Mouse (Mus musculus) MEL (cell line): ENCODE results near the gene Plscr5. TPM values are rescaled to one million over a fixed set of nuclear protein-coding genes. Genes with fewer than 3 reads are reported as not detected.
A peak's percentile ranks its signal among the peaks of the same experiment; 100 is the strongest.

Source experiments
- DNase-seq: peaks from one replicate; pipeline ENCODE4 v3.0.0; 2011; ENCODE audit warnings: low read depth, low spot score
- H3K27ac ChIP-seq: 2 replicates; pipeline ENCODE4 v1.5.1; 2012; ENCODE audit warnings: low read depth, mild to moderate bottlenecking, control low read depth, low read length, moderate library complexity; ENCODE audit not compliant: control insufficient read depth
- H3K27me3 ChIP-seq, 2 experiments: fragments of 150-350 bp in 1 of 2; sonication (generic) in 1 of 2; 2 replicates each; pipeline ENCODE4 v1.6.1; 2012; ENCODE audit warnings: low read length in 2 of 2, mild to moderate bottlenecking in 2 of 2, improper control_type of control experiment in 1 of 2, moderate library complexity in 1 of 2; ENCODE audit not compliant: insufficient read depth in 2 of 2, control insufficient read depth in 1 of 2
- H3K36me3 ChIP-seq, 2 experiments: 2 replicates each; pipeline ENCODE4 v1.6.1; 2012 to 2014; ENCODE audit warnings: low read length in 2 of 2, improper control_type of control experiment in 1 of 2, inconsistent platforms in 1 of 2, mild to moderate bottlenecking in 1 of 2; ENCODE audit not compliant: insufficient read depth in 2 of 2, control insufficient read depth in 1 of 2
- H3K4me1 ChIP-seq, 2 experiments: fragments of 150-350 bp in 1 of 2; sonication (generic) in 1 of 2; 2 replicates each; pipeline ENCODE4 v1.6.1; 2012; ENCODE audit warnings: low read length in 2 of 2, improper control_type of control experiment in 1 of 2, mild to moderate bottlenecking in 1 of 2; ENCODE audit not compliant: insufficient read depth in 2 of 2, control insufficient read depth in 1 of 2
- H3K4me3 ChIP-seq, 2 experiments: fragments of 150-350 bp in 1 of 2; sonication (generic) in 1 of 2; 2 replicates each; pipeline ENCODE4 v1.5.1; 2012; ENCODE audit warnings: low read depth in 2 of 2, low read length in 2 of 2, mild to moderate bottlenecking in 2 of 2, moderate library complexity in 2 of 2, control low read depth in 1 of 2, improper control_type of control experiment in 1 of 2; ENCODE audit not compliant: control insufficient read depth in 1 of 2, insufficient read depth in 1 of 2
- H3K79me2 ChIP-seq: 2 replicates; pipeline ENCODE4 v1.6.1; 2012; ENCODE audit warnings: mild to moderate bottlenecking, low read length, moderate library complexity; ENCODE audit not compliant: control insufficient read depth, poor library complexity, insufficient read depth
- H3K9ac ChIP-seq: 2 replicates; pipeline ENCODE4 v1.6.1; 2012; ENCODE audit warnings: low read depth, mild to moderate bottlenecking, control low read depth, low read length, moderate library complexity; ENCODE audit not compliant: control insufficient read depth, poor library complexity, severe bottlenecking
- H3K9me3 ChIP-seq: fragments of 150-350 bp; sonication (generic); replicated peaks from 2 replicates; pipeline ENCODE4 v1.6.1; 2012; ENCODE audit warnings: mild to moderate bottlenecking, low read length, improper control_type of control experiment, moderate library complexity; ENCODE audit not compliant: insufficient read depth
- BHLHE40 ChIP-seq: IDR thresholded peaks from 2 replicates; pipeline ENCODE4 v1.6.1; 2012; ENCODE audit warnings: low read depth, mild to moderate bottlenecking, inconsistent platforms, low read length, improper control_type of control experiment, borderline replicate concordance
- CHD1 ChIP-seq: IDR thresholded peaks from 2 replicates; pipeline ENCODE4 v1.6.1; 2012; ENCODE audit warnings: low read depth, mild to moderate bottlenecking, inconsistent platforms, low read length, improper control_type of control experiment
- CHD2 ChIP-seq: IDR thresholded peaks from 2 replicates; pipeline ENCODE4 v1.6.1; 2011; ENCODE audit warnings: low read length, improper control_type of control experiment
- CTCF ChIP-seq, 3 experiments: IDR thresholded peaks in 2 of 3; conservative IDR thresholded peaks in 1 of 3; 2 replicates each; pipeline ENCODE4 v1.5.1; 2011 to 2012; ENCODE audit warnings: low read length in 3 of 3, low read depth in 2 of 3, mild to moderate bottlenecking in 2 of 3, improper control_type of control experiment in 1 of 3, inconsistent platforms in 1 of 3, mixed read lengths in 1 of 3, moderate library complexity in 1 of 3; ENCODE audit not compliant: control insufficient read depth in 1 of 3, insufficient read depth in 1 of 3, poor library complexity in 1 of 3, severe bottlenecking in 1 of 3
- ELF1 ChIP-seq: IDR thresholded peaks from 2 replicates; pipeline ENCODE4 v1.6.1; 2014; ENCODE audit warnings: low read depth, mild to moderate bottlenecking, inconsistent platforms, low read length, improper control_type of control experiment, moderate library complexity
- EP300 ChIP-seq, 2 experiments: IDR thresholded peaks; 2 replicates each; pipeline ENCODE4 v1.6.1; 2011; ENCODE audit warnings: improper control_type of control experiment in 2 of 2, low read length in 2 of 2, low read depth in 1 of 2, mild to moderate bottlenecking in 1 of 2
- ETS1 ChIP-seq: IDR thresholded peaks from 2 replicates; pipeline ENCODE4 v1.6.1; 2012; ENCODE audit warnings: low read depth, mild to moderate bottlenecking, inconsistent platforms, low read length, improper control_type of control experiment, moderate library complexity
- GABPA ChIP-seq: IDR thresholded peaks from 2 replicates; pipeline ENCODE4 v1.6.1; 2012; ENCODE audit warnings: low read depth, mild to moderate bottlenecking, inconsistent platforms, low read length, improper control_type of control experiment, moderate library complexity
- GATA1 ChIP-seq: IDR thresholded peaks from 2 replicates; pipeline ENCODE4 v1.6.1; 2011; ENCODE audit warnings: low read depth, low read length, improper control_type of control experiment
- HCFC1 ChIP-seq: IDR thresholded peaks from 2 replicates; pipeline ENCODE4 v1.6.1; 2012; ENCODE audit warnings: low read depth, mild to moderate bottlenecking, inconsistent platforms, low read length, improper control_type of control experiment, moderate library complexity
- JUND ChIP-seq: IDR thresholded peaks from 2 replicates; pipeline ENCODE4 v1.6.1; 2011; ENCODE audit warnings: low read depth, mild to moderate bottlenecking, improper control_type of control experiment, low read length
- KAT2A ChIP-seq: conservative IDR thresholded peaks from 2 replicates; pipeline ENCODE4 v1.6.1; 2012; ENCODE audit warnings: low read depth, low read length, improper control_type of control experiment, inconsistent platforms
- MAFK ChIP-seq: IDR thresholded peaks from 2 replicates; pipeline ENCODE4 v1.6.1; 2011; ENCODE audit warnings: low read depth, mild to moderate bottlenecking, low read length, improper control_type of control experiment, borderline replicate concordance
- MAZ ChIP-seq: IDR thresholded peaks from 2 replicates; pipeline ENCODE4 v1.6.1; 2012; ENCODE audit warnings: low read depth, mild to moderate bottlenecking, inconsistent platforms, low read length, improper control_type of control experiment
- MXI1 ChIP-seq: IDR thresholded peaks from 2 replicates; pipeline ENCODE4 v1.6.1; 2011; ENCODE audit warnings: mild to moderate bottlenecking, low read depth, low read length, improper control_type of control experiment
- POLR2AphosphoS5 ChIP-seq: IDR thresholded peaks from 2 replicates; pipeline ENCODE4 v1.6.1; 2012; ENCODE audit warnings: low read depth, borderline replicate concordance, mild to moderate bottlenecking, inconsistent platforms, low read length, moderate library complexity, mixed read lengths
- RAD21 ChIP-seq: IDR thresholded peaks from 2 replicates; pipeline ENCODE4 v1.6.1; 2011; ENCODE audit warnings: mild to moderate bottlenecking, low read depth, low read length, improper control_type of control experiment
- RCOR1 ChIP-seq: IDR thresholded peaks from 2 replicates; pipeline ENCODE4 v1.6.1; 2012; ENCODE audit warnings: low read depth, mild to moderate bottlenecking, inconsistent platforms, low read length, improper control_type of control experiment
- SIN3A ChIP-seq: IDR thresholded peaks from 2 replicates; pipeline ENCODE4 v1.6.1; 2012; ENCODE audit warnings: low read length, improper control_type of control experiment, inconsistent platforms
- SMC3 ChIP-seq: IDR thresholded peaks from 2 replicates; pipeline ENCODE4 v1.6.1; 2011; ENCODE audit warnings: low read depth, low read length, improper control_type of control experiment
- TAL1 ChIP-seq: IDR thresholded peaks from 2 replicates; pipeline ENCODE4 v1.6.1; 2012; ENCODE audit warnings: mild to moderate bottlenecking, inconsistent platforms, low read length, moderate library complexity, mixed read lengths
- TBP ChIP-seq: IDR thresholded peaks from 2 replicates; pipeline ENCODE4 v1.8.0; 2011; ENCODE audit warnings: low read depth, low read length, improper control_type of control experiment
- TCF12 ChIP-seq: IDR thresholded peaks from 2 replicates; pipeline ENCODE4 v1.6.1; 2014; ENCODE audit warnings: low read depth, mild to moderate bottlenecking, inconsistent platforms, low read length, improper control_type of control experiment, moderate library complexity
- UBTF ChIP-seq: IDR thresholded peaks from 2 replicates; pipeline ENCODE4 v1.6.1; 2012; ENCODE audit warnings: low read depth, mild to moderate bottlenecking, inconsistent platforms, low read length, improper control_type of control experiment, moderate library complexity, borderline replicate concordance; ENCODE audit not compliant: insufficient read depth
- USF1 ChIP-seq: IDR thresholded peaks from 2 replicates; pipeline ENCODE4 v1.6.1; 2014; ENCODE audit warnings: low read depth, mild to moderate bottlenecking, inconsistent platforms, low read length, improper control_type of control experiment, moderate library complexity
- USF2 ChIP-seq, 2 experiments: IDR thresholded peaks; 2 replicates each; pipeline ENCODE4 v1.6.1; 2011 to 2012; ENCODE audit warnings: improper control_type of control experiment in 2 of 2, low read length in 2 of 2, borderline replicate concordance in 1 of 2, inconsistent platforms in 1 of 2, low read depth in 1 of 2, mild to moderate bottlenecking in 1 of 2; ENCODE audit not compliant: insufficient read depth in 1 of 2
- ZC3H11A ChIP-seq: IDR thresholded peaks from 2 replicates; pipeline ENCODE4 v1.6.1; 2012; ENCODE audit warnings: low read depth, mild to moderate bottlenecking, inconsistent platforms, low read length, improper control_type of control experiment
- ZKSCAN1 ChIP-seq: IDR thresholded peaks from 2 replicates; pipeline ENCODE4 v1.6.1; 2012; ENCODE audit warnings: low read depth, mild to moderate bottlenecking, inconsistent platforms, low read length, improper control_type of control experiment, moderate library complexity
- ZMIZ1 ChIP-seq: IDR thresholded peaks from 2 replicates; pipeline ENCODE4 v1.6.1; 2012; ENCODE audit warnings: low read depth, mild to moderate bottlenecking, inconsistent platforms, low read length, improper control_type of control experiment, moderate library complexity
- ZNF384 ChIP-seq: IDR thresholded peaks from 2 replicates; pipeline ENCODE4 v1.6.1; 2012; ENCODE audit warnings: low read depth, mild to moderate bottlenecking, inconsistent platforms, low read length, improper control_type of control experiment
- polyA plus RNA-seq, 2 experiments: library from polyadenylated mRNA; stranded (reverse) in 1 of 2; unstranded in 1 of 2; fragments of >175 nt in 1 of 2; fragments of >200 nt in 1 of 2; gene quantifications; 2 replicates each; pipeline versions ENCODE4 v1.2.1 to v1.2.4; 2012; ENCODE audit warnings: low replicate concordance in 2 of 2, low read depth in 1 of 2; ENCODE audit not compliant: insufficient read length in 2 of 2, insufficient read depth in 1 of 2, missing spikeins in 1 of 2
- total RNA-seq: library from RNA; depleted of rRNA; stranded (reverse); fragments of 300-350 nt; gene quantifications from 2 replicates; pipeline ENCODE4 v1.2.3, GENCODE M21; 2012

Plscr5 gene
- total and polyA plus RNA-seq, 3 experiments, result not detected

DNA sequence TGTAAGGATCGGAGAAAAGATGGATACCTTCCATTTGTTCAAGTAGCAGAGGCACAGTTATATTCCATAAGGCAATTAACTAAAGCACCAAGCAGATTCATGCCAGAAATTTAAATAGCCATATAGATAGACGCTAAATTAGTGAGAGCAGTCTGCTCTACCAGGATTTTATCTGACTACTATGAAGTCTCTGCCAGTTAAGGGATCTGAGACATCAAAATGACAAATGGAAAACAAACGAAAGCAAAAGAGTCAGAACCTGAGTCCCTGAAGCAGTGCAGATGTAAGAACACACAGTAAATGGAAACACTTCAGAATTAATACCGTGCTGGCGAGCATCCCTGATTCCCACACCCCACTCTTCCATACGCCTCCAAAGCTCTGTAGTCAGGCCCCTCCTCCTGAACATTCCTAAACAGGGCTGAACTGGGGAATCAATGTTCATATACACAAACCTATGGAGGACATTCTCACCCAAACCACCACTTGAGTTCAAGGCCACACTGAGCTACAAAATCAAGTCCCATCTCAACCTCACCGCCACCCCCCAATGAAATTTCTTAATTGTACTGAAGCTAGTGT, 17.7 kb downstream of the Plscr5 start:
- DNase-seq, result no peak
- TF ChIP-seq TCF12, result no peak
- no peak for TF ChIP-seq MAFK
- no peak for TF ChIP-seq SIN3A
- H3K27ac ChIP-seq, result no peak overlapping the region
- H3K9ac ChIP-seq, result no peak overlapping the region
- no peak overlapping the region for H3K4me3 ChIP-seq
- H3K27me3 ChIP-seq, result peaks cover 0 to 2% of the 10 kb centered on the region in 2 experiments; a peak in 1 of 4 replicates
- no peaks in the 10 kb centered on the region for H3K79me2 ChIP-seq
- peaks cover 0 to 8% of the 10 kb centered on the region in 2 experiments; a peak in 2 of 4 replicates for H3K36me3 ChIP-seq
- no peaks in the 10 kb centered on the region for H3K9me3 ChIP-seq
- peaks cover 0 to 8% of the 10 kb centered on the region in 2 experiments; a peak in 3 of 4 replicates for H3K4me1 ChIP-seq

- peak; percentile 60 for DNase-seq
- Histone ChIP-seq H3K36me3 (peaks cover 0 to 8% of the 10 kb centered on the region in 2 experiments; a peak in 2 of 4 replicates), H3K9me3 (no peaks in the 10 kb centered on the region), H3K79me2 (no peaks in the 10 kb centered on the region), H3K27ac (peak overlapping the region; percentile 0; the same call in 1 of the 2 replicates), H3K9ac (no peak overlapping the region), H3K4me1 (peaks cover 0 to 8% of the 10 kb centered on the region in 2 experiments; a peak in 3 of 4 replicates), H3K4me3 (no peak overlapping the region), H3K27me3 (peaks cover 0 to 2% of the 10 kb centered on the region in 2 experiments; a peak in 1 of 4 replicates)
- TF ChIP-seq ELF1, result no peak
- TF ChIP-seq POLR2AphosphoS5, result no peak
- TF ChIP-seq TBP, result no peak
- no peak for TF ChIP-seq CHD1
- TF ChIP-seq GABPA, result no peak
- TF ChIP-seq UBTF, result no peak
- no peak for TF ChIP-seq KAT2A
- TF ChIP-seq ZMIZ1, result no peak
- TF ChIP-seq RCOR1, result 0 out of 2 replicates have a peak, but pooled peaks have one; percentile 30
- no peak for TF ChIP-seq ZKSCAN1
- TF ChIP-seq USF1, result no peak
- TF ChIP-seq MAFK, result no peak
- TF ChIP-seq TAL1, result no peak
- TF ChIP-seq ETS1, result peak; percentile 61; the same call in 1 of the 2 replicates
- TF ChIP-seq RAD21, result no peak; the same call in none of the 2 replicates
- 0 out of 2 replicates have a peak, but pooled peaks have one; percentile 5 for TF ChIP-seq ZC3H11A
- peak; percentile 59 for TF ChIP-seq TCF12
- no peak for TF ChIP-seq MXI1
- no peak for TF ChIP-seq CHD2
- TF ChIP-seq USF2 (IDR thresholded peaks at IDR 0.05; ENCODE audit: borderline replicate concordance in 1 of 2, insufficient read depth in 1 of 2, low read depth in 1 of 2, low read length in 2 of 2), result no peak
- TF ChIP-seq GATA1, result peak; percentile 83
- no peak for TF ChIP-seq MAZ
- TF ChIP-seq ZNF384, result no peak
- no peak for TF ChIP-seq CTCF (IDR thresholded peaks at IDR 0.05 in 2 of 3, conservative IDR thresholded peaks at IDR 0.05 in 1 of 3; ENCODE audit: control insufficient read depth in 1 of 3, insufficient read depth in 1 of 3, low read depth in 2 of 3, low read length in 3 of 3, poor library complexity in 1 of 3, severe bottlenecking in 1 of 3)
- TF ChIP-seq BHLHE40, result no peak
- TF ChIP-seq SMC3, result no peak
- TF ChIP-seq SIN3A, result peak; percentile 47; the same call in 1 of the 2 replicates
- TF ChIP-seq JUND, result no peak
- peak; percentile 71 to 83 for TF ChIP-seq EP300 (IDR thresholded peaks at IDR 0.05; ENCODE audit: low read depth in 1 of 2, low read length in 2 of 2)
- TF ChIP-seq HCFC1, result no peak
Observed at GRCm38 (mm10) chr9:92211048-92211447, 18.3 kb downstream of the Plscr5 start.
